Mouse (Mus musculus) limb, embryonic 14.5 days (tissue): ENCODE data around the gene 3425401B19Rik. TPM values are rescaled to one million over a fixed set of nuclear protein-coding genes. Genes with fewer than 3 reads are reported as not detected.
A peak's percentile ranks its signal among the peaks of the same experiment; 100 is the strongest.

Experiments used
- ATAC-seq: fragments of 200-750 bp; cut with Nextera tagmentation; 2 replicates; pipeline ENCODE4 v1.8.0; 2017; ENCODE audit warnings: low read depth, moderate number of reproducible peaks, moderate TSS enrichment; ENCODE audit not compliant: low FRiP score
- DNase-seq: peaks from one replicate; pipeline ENCODE4 v3.0.0-alpha.2; 2015; ENCODE audit warnings: low spot score
- H3K27ac ChIP-seq: fragments of 300-500 bp; sonication (generic); replicated peaks from 2 replicates; pipeline ENCODE4 v1.5.1; 2014; ENCODE audit warnings: low read depth, mild to moderate bottlenecking, low read length, moderate library complexity, mixed read lengths
- H3K27me3 ChIP-seq: fragments of 300-500 bp; sonication (generic); 2 replicates; pipeline ENCODE4 v1.6.1; 2014; ENCODE audit warnings: low read length, mixed read lengths; ENCODE audit not compliant: control insufficient read depth, insufficient read depth
- H3K36me3 ChIP-seq: fragments of 300-500 bp; sonication (generic); 2 replicates; pipeline ENCODE4 v1.6.1; 2014; ENCODE audit warnings: mild to moderate bottlenecking, low read length, moderate library complexity, mixed read lengths; ENCODE audit not compliant: control insufficient read depth, insufficient read depth
- H3K4me1 ChIP-seq: fragments of 300-500 bp; sonication (generic); 2 replicates; pipeline ENCODE4 v1.6.1; 2014; ENCODE audit warnings: antibody characterized with exemption, low read length, mixed read lengths; ENCODE audit not compliant: control insufficient read depth, insufficient read depth
- H3K4me2 ChIP-seq: fragments of 300-500 bp; sonication (generic); replicated peaks from 2 replicates; pipeline ENCODE4 v1.6.1; 2014; ENCODE audit warnings: low read depth, mild to moderate bottlenecking, low read length, moderate library complexity; ENCODE audit not compliant: severe bottlenecking
- H3K4me3 ChIP-seq: fragments of 300-500 bp; sonication (generic); replicated peaks from 2 replicates; pipeline ENCODE4 v1.5.1; 2014; ENCODE audit warnings: low read length
- H3K9ac ChIP-seq: fragments of 300-500 bp; sonication (generic); 2 replicates; pipeline ENCODE4 v1.6.1; 2014; ENCODE audit warnings: mild to moderate bottlenecking, low read depth, low read length, moderate library complexity; ENCODE audit not compliant: severe bottlenecking
- H3K9me3 ChIP-seq: fragments of 300-500 bp; sonication (generic); 2 replicates; pipeline ENCODE4 v1.6.1; 2016; ENCODE audit warnings: low read length; ENCODE audit not compliant: control insufficient read depth
- POLR2A ChIP-seq: fragments of 200-500 bp; IDR thresholded peaks from 2 replicates; pipeline ENCODE4 v1.8.0; 2012; ENCODE audit warnings: inconsistent platforms, mild to moderate bottlenecking, moderate library complexity, borderline replicate concordance; ENCODE audit not compliant: insufficient read depth, insufficient read length; ENCODE audit errors: extremely low read depth
- WGBS: fragments of 180-500 bp; shearing (Covaris S2); extraction: QIAGEN DNeasy Blood & Tissue Kit; methylation state at CpG from one replicate; pipeline ENCODE4 v1.1.7; 2014; 5-methylcytosine and 5-hydroxymethylcytosine counted together
- polyA plus RNA-seq, 2 experiments: library from polyadenylated mRNA; depleted of rRNA in 1 of 2; stranded (reverse) in 1 of 2; unstranded in 1 of 2; fragments of >200 nt; fragmentation: Nextera tagmentation in 1 of 2; extraction: Ambion mirVana in 1 of 2; gene quantifications; 2 replicates each; pipeline versions ENCODE4 v1.2.1 to v1.2.3; 2012 to 2014

3425401B19Rik gene
- polyA plus RNA-seq, 2 experiments, result 1.1 to 1.2 TPM

- WGBS, result 83% methylated on average over 2 of the region's 2 CpGs
- TF ChIP-seq POLR2A, result no peak
- H3K4me2 ChIP-seq, result no peak overlapping the region
- no peak overlapping the region for H3K4me3 ChIP-seq
- H3K4me1 ChIP-seq, result peaks cover 5% of the 10 kb centered on the region; the same call in 1 of the 2 replicates
- no peak for ATAC-seq
- H3K9me3 ChIP-seq, result no peaks in the 10 kb centered on the region
- no peak for DNase-seq
- H3K27ac ChIP-seq, result no peak overlapping the region
- H3K27me3 ChIP-seq, result no peaks in the 10 kb centered on the region
- H3K36me3 ChIP-seq, result no peaks in the 10 kb centered on the region
- H3K9ac ChIP-seq, result no peak overlapping the region
Measured at GRCm38 (mm10) chr14:32715489-32715888, 30.4 kb upstream of the 3425401B19Rik start.

GRCm38 (mm10) chr14:32715076-32715475, 30.0 kb upstream of the 3425401B19Rik start:
- Histone ChIP-seq H3K4me3 (no peak overlapping the region), H3K4me1 (peaks cover 5% of the 10 kb centered on the region; the same call in 1 of the 2 replicates), H3K9me3 (no peaks in the 10 kb centered on the region), H3K9ac (no peak overlapping the region), H3K27me3 (no peaks in the 10 kb centered on the region), H3K36me3 (no peaks in the 10 kb centered on the region), H3K27ac (no peak overlapping the region), H3K4me2 (no peak overlapping the region)
- DNase-seq (no peak), ATAC-seq (no peak)
- TF ChIP-seq POLR2A, result no peak
- WGBS, result 59% methylated on average over 6 of the region's 6 CpGs

GRCm38 (mm10) chr14:32709861-32710260, 24.8 kb upstream of the 3425401B19Rik start:
- ATAC-seq, result no peak
- Histone ChIP-seq H3K4me1 (peaks cover 1% of the 10 kb centered on the region; the same call in 1 of the 2 replicates), H3K27me3 (no peaks in the 10 kb centered on the region), H3K27ac (no peak overlapping the region), H3K9me3 (no peaks in the 10 kb centered on the region), H3K36me3 (no peaks in the 10 kb centered on the region), H3K4me2 (no peak overlapping the region), H3K9ac (no peak overlapping the region), H3K4me3 (no peak overlapping the region)
- WGBS, result 93% methylated on average over 6 of the region's 6 CpGs
- no peak for TF ChIP-seq POLR2A
- no peak for DNase-seq

GRCm38 (mm10) chr14:32708756-32709155, 23.7 kb upstream of the 3425401B19Rik start:
- Histone ChIP-seq H3K9me3 (no peaks in the 10 kb centered on the region), H3K27ac (no peak overlapping the region), H3K36me3 (no peaks in the 10 kb centered on the region), H3K9ac (no peak overlapping the region), H3K4me1 (no peaks in the 10 kb centered on the region), H3K4me3 (no peak overlapping the region), H3K27me3 (no peaks in the 10 kb centered on the region), H3K4me2 (no peak overlapping the region)
- 73% methylated on average over 7 of the region's 7 CpGs for WGBS
- DNase-seq, result peak; percentile 31
- no peak for ATAC-seq
- TF ChIP-seq POLR2A, result no peak

GRCm38 (mm10) chr14:32707938-32708337, 22.8 kb upstream of the 3425401B19Rik start:
- no peak for TF ChIP-seq POLR2A
- 57% methylated on average over 8 of the region's 8 CpGs for WGBS
- Histone ChIP-seq H3K27me3 (no peaks in the 10 kb centered on the region), H3K27ac (no peak overlapping the region), H3K4me1 (no peaks in the 10 kb centered on the region), H3K4me3 (no peak overlapping the region), H3K4me2 (no peak overlapping the region), H3K36me3 (no peaks in the 10 kb centered on the region), H3K9ac (no peak overlapping the region), H3K9me3 (no peaks in the 10 kb centered on the region)
- DNase-seq (no peak), ATAC-seq (no peak)

GRCm38 (mm10) chr14:32700972-32701371, 15.9 kb upstream of the 3425401B19Rik start:
- 25% methylated on average over 8 of the region's 8 CpGs for WGBS
- Histone ChIP-seq H3K9me3 (no peaks in the 10 kb centered on the region), H3K27me3 (no peaks in the 10 kb centered on the region), H3K4me2 (no peak overlapping the region), H3K4me1 (no peaks in the 10 kb centered on the region), H3K36me3 (no peaks in the 10 kb centered on the region), H3K27ac (no peak overlapping the region), H3K4me3 (no peak overlapping the region), H3K9ac (no peak overlapping the region)
- no peak for DNase-seq
- TF ChIP-seq POLR2A, result no peak
- ATAC-seq, result no peak
